Mouse (Mus musculus) liver, postnatal 0 days (tissue): ENCODE results near the gene Def8.

ENCODE experiments used
- CTCF ChIP-seq: sonication (generic); IDR thresholded peaks from 2 replicates; pipeline ENCODE4 v1.5.1; 2016; ENCODE audit warnings: antibody characterized with exemption, low read depth
- EP300 ChIP-seq: IDR thresholded peaks from 2 replicates; pipeline ENCODE4 v1.6.1; 2016; ENCODE audit warnings: antibody characterized with exemption, low read depth, mild to moderate bottlenecking

- no peak for TF ChIP-seq CTCF
- TF ChIP-seq EP300, result no peak
These were observed 36.3 kb upstream of the Def8 start for GRCm38 (mm10) chr8:123387041-123387440.
